Mouse (Mus musculus) 416B (cell line): ENCODE data around the gene Gm21293.
"Not testable (repeated sequence)": the region's sequence is repeated elsewhere in the genome, so short reads cannot be mapped to it uniquely, and the experiment has no call there.

Experiments used
- DNase-seq: peaks from one replicate; pipeline ENCODE4 v3.0.0; 2011; ENCODE audit warnings: low read depth

Gene Gm21293

DNA sequence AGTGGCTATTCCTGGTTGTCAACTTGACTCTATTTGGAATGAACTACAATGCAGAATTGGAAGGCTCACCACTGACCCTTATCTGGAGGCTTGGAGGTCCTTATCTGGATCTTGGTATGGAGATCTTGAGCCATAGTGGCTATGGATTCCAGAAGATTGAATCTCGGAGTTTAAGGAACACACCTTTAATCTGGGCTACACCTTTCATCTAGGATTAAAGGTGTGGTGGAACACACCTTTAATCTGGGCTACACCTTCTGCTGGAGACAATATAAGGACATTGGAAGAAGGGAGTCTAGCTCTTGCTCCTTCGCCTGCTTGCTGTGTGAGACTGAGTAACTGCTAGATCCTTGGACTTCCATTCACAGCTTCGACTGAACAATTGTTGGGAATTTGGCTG is at the start of gene Gm21293:
Gene Gm21293 (plus strand): TSS at position 301 of the 400 bp plus-strand sequence.
- not testable (repeated sequence) for DNase-seq

DNA sequence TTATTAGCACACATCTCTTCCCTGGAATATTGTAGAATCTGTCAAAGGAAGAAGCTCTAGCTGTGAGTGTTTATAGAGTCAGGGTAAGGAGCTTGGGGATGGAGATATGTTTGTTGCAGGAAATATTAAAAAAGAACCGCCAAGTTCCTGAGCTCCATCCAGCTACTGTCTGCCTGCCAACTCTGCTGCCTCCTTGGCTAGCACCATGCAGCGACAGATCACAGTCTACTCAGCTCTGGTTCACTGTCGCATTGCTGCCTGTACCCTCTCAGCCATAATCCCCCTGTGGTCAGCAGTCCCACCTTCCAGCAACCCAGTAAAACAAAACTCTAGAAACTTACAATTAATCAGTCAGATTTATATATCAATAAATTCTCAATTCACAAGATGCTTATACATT is 32.7 kb upstream of the Gm21293 start:
- no peak for DNase-seq

DNA sequence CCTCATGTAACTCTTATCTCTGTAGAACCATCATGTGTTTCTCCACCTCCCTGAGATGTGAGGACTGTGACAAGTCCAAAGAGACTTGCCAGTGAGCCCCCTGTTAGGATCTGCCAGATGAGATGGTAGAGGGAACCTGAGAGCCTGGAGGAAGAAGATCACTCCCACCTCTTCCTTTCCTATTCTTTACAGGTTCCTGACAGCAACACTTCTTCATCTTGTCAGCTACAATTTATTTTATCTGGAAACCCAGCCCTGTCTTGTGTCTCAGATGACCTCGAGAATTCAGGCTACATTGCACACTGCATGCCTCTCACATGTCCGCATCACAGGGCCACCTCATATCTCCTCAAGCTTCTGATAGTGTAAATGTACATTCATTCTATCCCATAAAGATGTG is 24.5 kb upstream of the Gm21293 start:
- DNase-seq: no peak

DNA sequence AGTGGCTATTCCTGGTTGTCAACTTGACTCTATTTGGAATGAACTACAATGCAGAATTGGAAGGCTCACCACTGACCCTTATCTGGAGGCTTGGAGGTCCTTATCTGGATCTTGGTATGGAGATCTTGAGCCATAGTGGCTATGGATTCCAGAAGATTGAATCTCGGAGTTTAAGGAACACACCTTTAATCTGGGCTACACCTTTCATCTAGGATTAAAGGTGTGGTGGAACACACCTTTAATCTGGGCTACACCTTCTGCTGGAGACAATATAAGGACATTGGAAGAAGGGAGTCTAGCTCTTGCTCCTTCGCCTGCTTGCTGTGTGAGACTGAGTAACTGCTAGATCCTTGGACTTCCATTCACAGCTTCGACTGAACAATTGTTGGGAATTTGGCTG is 8.4 kb downstream of the Gm21293 start, which contains the start of gene Gm6763:
Gene Gm6763 (plus strand): TSS at position 301 of the 400 bp plus-strand sequence.
- not testable (repeated sequence) for DNase-seq

DNA sequence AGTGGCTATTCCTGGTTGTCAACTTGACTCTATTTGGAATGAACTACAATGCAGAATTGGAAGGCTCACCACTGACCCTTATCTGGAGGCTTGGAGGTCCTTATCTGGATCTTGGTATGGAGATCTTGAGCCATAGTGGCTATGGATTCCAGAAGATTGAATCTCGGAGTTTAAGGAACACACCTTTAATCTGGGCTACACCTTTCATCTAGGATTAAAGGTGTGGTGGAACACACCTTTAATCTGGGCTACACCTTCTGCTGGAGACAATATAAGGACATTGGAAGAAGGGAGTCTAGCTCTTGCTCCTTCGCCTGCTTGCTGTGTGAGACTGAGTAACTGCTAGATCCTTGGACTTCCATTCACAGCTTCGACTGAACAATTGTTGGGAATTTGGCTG is 16.9 kb downstream of the Gm21293 start, which contains the start of gene Gm8764:
Gene Gm8764 (plus strand): TSS at position 301 of the 400 bp plus-strand sequence.
- DNase-seq: not testable (repeated sequence)

DNA sequence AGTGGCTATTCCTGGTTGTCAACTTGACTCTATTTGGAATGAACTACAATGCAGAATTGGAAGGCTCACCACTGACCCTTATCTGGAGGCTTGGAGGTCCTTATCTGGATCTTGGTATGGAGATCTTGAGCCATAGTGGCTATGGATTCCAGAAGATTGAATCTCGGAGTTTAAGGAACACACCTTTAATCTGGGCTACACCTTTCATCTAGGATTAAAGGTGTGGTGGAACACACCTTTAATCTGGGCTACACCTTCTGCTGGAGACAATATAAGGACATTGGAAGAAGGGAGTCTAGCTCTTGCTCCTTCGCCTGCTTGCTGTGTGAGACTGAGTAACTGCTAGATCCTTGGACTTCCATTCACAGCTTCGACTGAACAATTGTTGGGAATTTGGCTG is 25.4 kb downstream of the Gm21293 start, which contains the start of gene Gm21304:
Gene Gm21304 (plus strand): TSS at position 301 of the 400 bp plus-strand sequence.
- not testable (repeated sequence) for DNase-seq

DNA sequence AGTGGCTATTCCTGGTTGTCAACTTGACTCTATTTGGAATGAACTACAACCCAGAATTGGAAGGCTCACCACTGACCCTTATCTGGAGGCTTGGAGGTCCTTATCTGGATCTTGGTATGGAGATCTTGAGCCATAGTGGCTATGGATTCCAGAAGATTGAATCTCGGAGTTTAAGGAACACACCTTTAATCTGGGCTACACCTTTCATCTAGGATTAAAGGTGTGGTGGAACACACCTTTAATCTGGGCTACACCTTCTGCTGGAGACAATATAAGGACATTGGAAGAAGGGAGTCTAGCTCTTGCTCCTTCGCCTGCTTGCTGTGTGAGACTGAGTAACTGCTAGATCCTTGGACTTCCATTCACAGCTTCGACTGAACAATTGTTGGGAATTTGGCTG is 33.9 kb downstream of the Gm21293 start, which contains the start of gene Gm21312:
Gene Gm21312 (plus strand): TSS at position 301 of the 400 bp plus-strand sequence.
- not testable (repeated sequence) for DNase-seq

DNA sequence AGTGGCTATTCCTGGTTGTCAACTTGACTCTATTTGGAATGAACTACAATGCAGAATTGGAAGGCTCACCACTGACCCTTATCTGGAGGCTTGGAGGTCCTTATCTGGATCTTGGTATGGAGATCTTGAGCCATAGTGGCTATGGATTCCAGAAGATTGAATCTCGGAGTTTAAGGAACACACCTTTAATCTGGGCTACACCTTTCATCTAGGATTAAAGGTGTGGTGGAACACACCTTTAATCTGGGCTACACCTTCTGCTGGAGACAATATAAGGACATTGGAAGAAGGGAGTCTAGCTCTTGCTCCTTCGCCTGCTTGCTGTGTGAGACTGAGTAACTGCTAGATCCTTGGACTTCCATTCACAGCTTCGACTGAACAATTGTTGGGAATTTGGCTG is 42.4 kb downstream of the Gm21293 start, which contains the start of gene Gm20765:
Gene Gm20765 (plus strand): TSS at position 301 of the 400 bp plus-strand sequence.
- DNase-seq: not testable (repeated sequence)

DNA sequence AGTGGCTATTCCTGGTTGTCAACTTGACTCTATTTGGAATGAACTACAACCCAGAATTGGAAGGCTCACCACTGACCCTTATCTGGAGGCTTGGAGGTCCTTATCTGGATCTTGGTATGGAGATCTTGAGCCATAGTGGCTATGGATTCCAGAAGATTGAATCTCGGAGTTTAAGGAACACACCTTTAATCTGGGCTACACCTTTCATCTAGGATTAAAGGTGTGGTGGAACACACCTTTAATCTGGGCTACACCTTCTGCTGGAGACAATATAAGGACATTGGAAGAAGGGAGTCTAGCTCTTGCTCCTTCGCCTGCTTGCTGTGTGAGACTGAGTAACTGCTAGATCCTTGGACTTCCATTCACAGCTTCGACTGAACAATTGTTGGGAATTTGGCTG is 51.0 kb downstream of the Gm21293 start, which contains the start of gene Gm4340:
Gene Gm4340 (plus strand): TSS at position 301 of the 400 bp plus-strand sequence.
- DNase-seq: not testable (repeated sequence)
